Mouse (Mus musculus) thymus, adult 2 months (tissue): ENCODE data around the gene Blvra.

ENCODE experiments used
- CTCF ChIP-seq: fragments of 200-500 bp; IDR thresholded peaks from 2 replicates; pipeline ENCODE4 v1.5.1; 2012; ENCODE audit warnings: mild to moderate bottlenecking, control low read depth, low read length, moderate library complexity, borderline replicate concordance; ENCODE audit not compliant: control insufficient read depth, poor library complexity, insufficient read depth; ENCODE audit errors: extremely low read depth
- POLR2A ChIP-seq: fragments of 200-500 bp; IDR thresholded peaks from 2 replicates; pipeline ENCODE4 v1.6.1; 2012; ENCODE audit warnings: mild to moderate bottlenecking, low read length, control low read depth, moderate library complexity; ENCODE audit not compliant: control insufficient read depth, poor library complexity, insufficient read depth; ENCODE audit errors: extremely low read depth

- TF ChIP-seq POLR2A, result no peak
- no peak for TF ChIP-seq CTCF
Observed at GRCm38 (mm10) chr2:127037299-127037698, 33.2 kb upstream of the Blvra start.
